Mouse (Mus musculus) midbrain, embryonic 11.5 days (tissue): ENCODE data around the gene Fads3. TPM values are rescaled to one million over a fixed set of nuclear protein-coding genes. Genes with fewer than 3 reads are reported as not detected.
A peak's percentile ranks its signal among the peaks of the same experiment; 100 is the strongest.

Source experiments
- ATAC-seq: fragments of 200-750 bp; cut with Nextera tagmentation; 2 replicates; pipeline ENCODE4 v1.8.0; 2017; ENCODE audit warnings: moderate TSS enrichment, moderate library complexity; ENCODE audit not compliant: low FRiP score
- DNase-seq: peaks from one replicate; pipeline ENCODE4 v3.0.0; 2015; ENCODE audit warnings: low spot score; ENCODE audit errors: missing footprints
- H3K27ac ChIP-seq: fragments of 300-500 bp; sonication (generic); 2 replicates; pipeline ENCODE4 v1.5.1; 2014; ENCODE audit warnings: low read depth, low read length
- H3K27me3 ChIP-seq: fragments of 300-500 bp; sonication (generic); 2 replicates; pipeline ENCODE4 v1.6.1; 2014; ENCODE audit warnings: mild to moderate bottlenecking, low read length, moderate library complexity, mixed read lengths; ENCODE audit not compliant: control insufficient read depth, insufficient read depth
- H3K36me3 ChIP-seq: fragments of 300-500 bp; sonication (generic); 2 replicates; pipeline ENCODE4 v1.6.1; 2014; ENCODE audit warnings: mild to moderate bottlenecking, low read length, moderate library complexity, mixed read lengths; ENCODE audit not compliant: control insufficient read depth, insufficient read depth
- H3K4me1 ChIP-seq: fragments of 300-500 bp; sonication (generic); 2 replicates; pipeline ENCODE4 v1.6.1; 2014; ENCODE audit warnings: low read length; ENCODE audit not compliant: control insufficient read depth, insufficient read depth
- H3K4me2 ChIP-seq: fragments of 300-500 bp; sonication (generic); 2 replicates; pipeline ENCODE4 v1.6.1; 2014; ENCODE audit warnings: mild to moderate bottlenecking, moderate library complexity
- H3K4me3 ChIP-seq: fragments of 300-500 bp; sonication (generic); 2 replicates; pipeline ENCODE4 v1.5.1; 2014; ENCODE audit warnings: low read depth, low read length
- H3K9ac ChIP-seq: fragments of 300-500 bp; sonication (generic); 2 replicates; pipeline ENCODE4 v1.6.1; 2014; ENCODE audit warnings: low read length
- H3K9me3 ChIP-seq: fragments of 300-500 bp; sonication (generic); 2 replicates; pipeline ENCODE4 v1.6.1; 2016; ENCODE audit warnings: low read length; ENCODE audit not compliant: control insufficient read depth
- WGBS: fragments of 180-500 bp; shearing (Covaris S2); extraction: QIAGEN DNeasy Blood & Tissue Kit; methylation state at CpG from one replicate; pipeline ENCODE4 v1.1.7; 2014; 5-methylcytosine and 5-hydroxymethylcytosine counted together
- polyA plus RNA-seq: library from polyadenylated mRNA; unstranded; fragments of >200 nt; fragmentation: Nextera tagmentation; extraction: Ambion mirVana; gene quantifications from 2 replicates; pipeline ENCODE4 v1.2.1, GENCODE M21; 2014

Gene Fads3
- 5.0 and 5.1 TPM in 2 replicates for polyA plus RNA-seq

- peak; percentile 93 for DNase-seq
- H3K27me3 ChIP-seq = peaks cover 8% of the 10 kb centered on the region
Measured at GRCm38 (mm10) chr19:10041388-10042148, at the start of gene Fads3. Gene Fads3, plus strand, starts transcription at chr19:10041569.

DNA sequence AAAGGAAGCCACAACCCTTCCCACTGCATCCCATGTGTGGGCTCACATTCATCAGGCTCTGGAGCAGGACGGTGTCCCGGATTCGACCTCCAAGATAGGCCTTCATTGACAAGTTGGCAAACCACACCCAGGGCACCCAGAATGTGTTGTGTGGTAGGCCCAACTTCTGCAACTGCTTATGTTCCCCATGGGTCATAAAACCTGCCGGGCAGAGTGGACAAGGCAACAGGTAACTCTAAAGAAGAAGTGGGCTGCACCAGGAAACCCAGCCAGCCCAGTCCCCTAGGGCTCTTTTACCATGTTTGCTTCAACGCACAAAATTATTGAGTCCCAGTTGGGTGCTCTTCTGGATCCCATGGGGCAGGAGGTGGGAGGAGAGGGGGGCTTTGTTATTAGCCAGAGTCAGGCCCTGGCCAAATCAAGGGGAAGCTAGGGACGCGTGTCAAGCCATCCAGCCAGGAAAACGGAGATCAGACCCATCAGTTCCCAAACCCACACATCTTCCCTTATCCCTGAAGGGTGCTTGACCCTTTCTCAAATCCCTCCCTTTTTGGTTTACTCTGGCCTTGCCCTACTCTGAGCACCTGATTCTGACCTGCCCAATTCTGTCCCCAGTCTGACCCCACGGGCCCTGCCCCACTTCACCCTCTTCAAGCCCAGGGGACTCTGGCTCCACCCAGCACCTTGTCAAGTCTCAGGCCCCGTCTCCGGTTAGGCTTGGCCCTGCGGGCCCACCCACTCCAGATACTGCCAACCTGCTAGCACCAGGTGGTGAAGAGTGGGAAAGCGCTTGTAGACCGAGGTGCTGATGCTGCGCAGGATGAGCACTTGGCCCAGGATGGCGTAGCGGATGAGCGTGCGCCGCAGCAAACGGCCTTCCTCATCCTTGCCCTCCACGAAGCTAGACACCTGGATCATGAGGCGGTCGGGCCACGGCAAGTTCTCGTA is 49.1 kb upstream of the Fads3 start:
- Histone ChIP-seq H3K4me2 (peak overlapping the region; percentile 36), H3K9me3 (no peaks in the 10 kb centered on the region), H3K27ac (no peak overlapping the region), H3K4me3 (peak overlapping the region; percentile 12), H3K9ac (peak overlapping the region; percentile 37), H3K36me3 (no peaks in the 10 kb centered on the region), H3K27me3 (no peaks in the 10 kb centered on the region), H3K4me1 (no peaks in the 10 kb centered on the region)
- no peak for DNase-seq
- ATAC-seq = peak; percentile 58; the same call in 1 of the 2 replicates
- 48% methylated on average over 26 of the region's 26 CpGs for WGBS

More at GRCm38 (mm10) chr19:10041388-10042148, at the start of gene Fads3:
- peak; percentile 92 for ATAC-seq
- peak within 1 kb of the TSS; percentile 99 for H3K4me2 ChIP-seq
- under 1% methylated on average over 66 of the region's 69 CpGs for WGBS
- H3K9ac ChIP-seq = peak within 1 kb of the TSS; percentile 66
- H3K4me3 ChIP-seq = peak within 1 kb of the TSS; percentile 56
- peaks cover 7% of the 10 kb centered on the region for H3K4me1 ChIP-seq
- H3K36me3 ChIP-seq = no peaks in the 10 kb centered on the region
- no peaks in the 10 kb centered on the region for H3K9me3 ChIP-seq
- H3K27ac ChIP-seq = no peak within 1 kb of the TSS

GRCm38 (mm10) chr19:9993036-9993656 is 48.2 kb upstream of the Fads3 start:
- H3K27me3 ChIP-seq = no peaks in the 10 kb centered on the region
- no peaks in the 10 kb centered on the region for H3K9me3 ChIP-seq
- no peaks in the 10 kb centered on the region for H3K36me3 ChIP-seq
- H3K9ac ChIP-seq = peak overlapping the region; percentile 37
- peak; percentile 100 for DNase-seq
- ATAC-seq = peak; percentile 94
- peak overlapping the region; percentile 36 for H3K4me2 ChIP-seq
- H3K4me3 ChIP-seq = peak overlapping the region; percentile 12
- WGBS = 5% methylated on average over 17 of the region's 17 CpGs
- no peak overlapping the region for H3K27ac ChIP-seq
- no peaks in the 10 kb centered on the region for H3K4me1 ChIP-seq

DNA sequence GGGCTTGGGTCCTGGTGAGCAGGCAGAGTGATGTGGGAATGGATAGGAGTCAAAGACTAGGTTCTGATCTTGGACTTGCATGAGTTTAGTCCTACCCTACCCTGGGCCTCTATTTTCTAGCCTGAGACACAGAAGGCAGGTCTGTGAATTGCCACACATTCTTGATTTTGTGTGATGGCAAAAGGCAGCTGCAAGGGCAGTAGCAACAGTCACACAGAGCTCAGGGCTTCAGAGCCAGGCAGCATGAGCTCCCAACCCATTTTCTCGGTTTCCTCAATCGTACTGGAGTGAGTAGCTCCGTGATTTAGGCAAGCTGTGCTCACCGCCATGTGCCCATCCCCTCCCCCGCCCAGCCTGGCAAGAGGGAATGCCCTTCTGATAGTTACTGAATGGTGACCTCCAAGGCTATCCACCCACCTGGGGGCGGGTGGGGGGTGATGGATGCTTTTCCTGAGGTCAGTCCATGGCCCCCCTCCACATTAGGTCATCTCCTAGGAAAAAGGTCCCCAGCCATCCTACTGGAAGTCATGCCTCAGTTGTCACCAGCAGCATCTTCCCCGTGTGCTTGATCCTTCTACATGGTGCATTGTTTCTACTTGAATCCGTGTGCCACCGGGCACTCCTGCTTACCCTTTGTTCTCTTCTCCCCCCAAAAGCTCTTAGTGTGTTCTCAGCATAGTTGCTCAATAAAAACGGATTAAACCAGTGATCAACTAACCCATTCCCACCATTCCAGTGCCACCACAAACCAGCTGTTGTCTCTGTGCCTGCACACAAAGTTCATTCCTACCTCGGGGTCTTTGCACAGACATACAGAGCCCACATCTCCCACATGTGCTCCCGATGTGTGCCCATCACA is 43.9 kb upstream of the Fads3 start:
- Histone ChIP-seq H3K9ac (no peak overlapping the region), H3K27me3 (no peaks in the 10 kb centered on the region), H3K4me2 (no peak overlapping the region), H3K9me3 (no peaks in the 10 kb centered on the region; the same call in 1 of the 2 replicates), H3K4me1 (no peaks in the 10 kb centered on the region), H3K27ac (no peak overlapping the region), H3K36me3 (no peaks in the 10 kb centered on the region), H3K4me3 (no peak overlapping the region)
- DNase-seq (peak; percentile 83), ATAC-seq (no peak)
- 77% methylated on average over 12 of the region's 12 CpGs for WGBS

DNA sequence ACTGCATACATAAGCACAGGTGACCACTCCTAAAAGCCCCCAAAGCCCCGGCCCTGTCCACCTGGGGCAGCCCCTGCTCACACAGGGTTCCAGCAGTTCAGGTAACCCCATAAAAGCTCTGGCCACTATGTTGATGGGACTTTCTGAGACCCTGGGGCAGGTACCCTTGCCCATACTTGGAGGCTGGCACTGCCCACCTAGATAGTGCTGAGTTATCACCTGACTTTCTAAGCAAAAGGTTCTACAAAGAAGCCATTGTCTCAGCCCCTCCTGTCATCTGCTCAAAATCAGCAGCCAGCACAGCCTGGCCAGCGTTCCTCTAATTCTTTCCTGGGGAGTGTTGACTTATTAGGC is 43.3 kb upstream of the Fads3 start:
- no peak for ATAC-seq
- DNase-seq = peak; percentile 53
- WGBS = 84% methylated on average over 2 of the region's 2 CpGs

GRCm38 (mm10) chr19:9998736-9999486 is 42.5 kb upstream of the Fads3 start:
- DNase-seq (no peak), ATAC-seq (no peak)
- WGBS = 71% methylated on average over 13 of the region's 13 CpGs
- no peaks in the 10 kb centered on the region for H3K27me3 ChIP-seq
- H3K4me2 ChIP-seq = no peak overlapping the region
- H3K36me3 ChIP-seq = no peaks in the 10 kb centered on the region
- H3K4me3 ChIP-seq = no peak overlapping the region
- H3K9me3 ChIP-seq = no peaks in the 10 kb centered on the region; the same call in 1 of the 2 replicates
- no peaks in the 10 kb centered on the region for H3K4me1 ChIP-seq
- H3K27ac ChIP-seq = no peak overlapping the region
- no peak overlapping the region for H3K9ac ChIP-seq

More for the DNA sequence above, 43.3 kb upstream of the Fads3 start:
- no peaks in the 10 kb centered on the region for H3K4me1 ChIP-seq
- no peak overlapping the region for H3K4me2 ChIP-seq
- no peaks in the 10 kb centered on the region for H3K36me3 ChIP-seq
- H3K27ac ChIP-seq = no peak overlapping the region
- no peak overlapping the region for H3K4me3 ChIP-seq
- H3K9ac ChIP-seq = no peak overlapping the region
- H3K9me3 ChIP-seq = no peaks in the 10 kb centered on the region; the same call in 1 of the 2 replicates
- no peaks in the 10 kb centered on the region for H3K27me3 ChIP-seq

GRCm38 (mm10) chr19:10000330-10000729 is 41.0 kb upstream of the Fads3 start:
- 36% methylated on average over 3 of the region's 3 CpGs for WGBS
- Histone ChIP-seq H3K4me3 (no peak overlapping the region), H3K27me3 (no peaks in the 10 kb centered on the region), H3K9ac (no peak overlapping the region), H3K27ac (no peak overlapping the region), H3K9me3 (no peaks in the 10 kb centered on the region; the same call in 1 of the 2 replicates), H3K4me2 (no peak overlapping the region), H3K4me1 (no peaks in the 10 kb centered on the region), H3K36me3 (no peaks in the 10 kb centered on the region)
- ATAC-seq (peak; percentile 57; the same call in 1 of the 2 replicates), DNase-seq (peak; percentile 89)
